Mouse (Mus musculus) C2C12 (cell line): ENCODE results near the gene Dennd4a.

ENCODE experiments used
- CEBPB ChIP-seq: IDR thresholded peaks from one replicate; pipeline ENCODE4 v1.6.1; 2011; ENCODE audit warnings: low read depth, mild to moderate bottlenecking, control low read depth, moderate library complexity
- CTCF ChIP-seq: IDR thresholded peaks from one replicate; pipeline ENCODE4 v1.5.1; 2011; ENCODE audit not compliant: control insufficient read depth, insufficient read depth, insufficient read length
- MAX ChIP-seq: IDR thresholded peaks from one replicate; pipeline ENCODE4 v1.6.1; 2011; ENCODE audit warnings: mild to moderate bottlenecking, control low read depth
- MYOD1 ChIP-seq: IDR thresholded peaks from one replicate; pipeline ENCODE4 v1.6.1; 2011; ENCODE audit warnings: low read depth; ENCODE audit not compliant: control insufficient read depth, insufficient read length
- MYOG ChIP-seq: IDR thresholded peaks from one replicate; pipeline ENCODE4 v1.6.1; 2011; ENCODE audit not compliant: control insufficient read depth, insufficient read length; ENCODE audit errors: extremely low read depth
- USF1 ChIP-seq: IDR thresholded peaks from one replicate; pipeline ENCODE4 v1.6.1; 2011; ENCODE audit warnings: low read depth, mild to moderate bottlenecking, control low read depth, moderate library complexity

DNA sequence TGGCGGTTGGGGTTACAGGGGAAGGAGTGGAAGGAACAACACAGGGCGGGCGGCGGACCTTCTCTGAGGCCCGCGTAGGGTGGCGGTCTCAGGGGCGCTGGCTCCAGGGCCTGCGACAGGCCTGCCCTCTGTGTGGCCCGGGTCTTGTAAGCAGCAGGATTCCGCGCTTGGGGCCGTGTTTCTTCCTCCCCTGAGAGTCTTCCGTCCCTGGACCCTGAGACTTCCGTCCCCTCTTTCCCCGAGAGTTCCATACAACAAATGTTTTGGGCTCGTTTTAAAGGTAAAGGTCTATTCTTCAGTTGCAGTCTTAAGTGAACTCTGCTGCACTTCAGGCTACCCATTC lies 149.8 kb downstream of the Dennd4a start:
- TF ChIP-seq CTCF (no peak), CEBPB (no peak), USF1 (no peak), MAX (no peak), MYOG (no peak), MYOD1 (no peak)
